Mouse (Mus musculus): ENCODE results near the gene Rspo4. TPM values are rescaled to one million over a fixed set of nuclear protein-coding genes. Genes with fewer than 3 reads are reported as not detected.
A peak's percentile ranks its signal among the peaks of the same experiment; 100 is the strongest.

Gene Rspo4
- polyA plus RNA-seq, 1 experiment from 2014 or later, result not detected

GRCm38 (mm10) chr2:151894209-151894980 is 51.7 kb downstream of the Rspo4 start:
- Histone ChIP-seq H3K27ac (peak overlapping the region; percentile 54), H3K27me3 (peaks cover 2% of the 10 kb centered on the region; the same call in 1 of the 2 replicates), H3K4me2 (no peak overlapping the region), H3K9ac (no peak overlapping the region), H3K9me3 (replicated peaks) (no peaks in the 10 kb centered on the region), H3K4me3 (replicated peaks) (no peak overlapping the region), H3K4me1 (peaks cover 20% of the 10 kb centered on the region), H3K36me3 (no peaks in the 10 kb centered on the region)
- 47% methylated on average over 8 of the region's 8 CpGs for WGBS
- ATAC-seq (replicated peaks; ENCODE audit: low FRiP score), result peak; percentile 68

- Histone ChIP-seq H3K4me2 (no peak overlapping the region), H3K36me3 (no peaks in the 10 kb centered on the region), H3K27ac (no peak overlapping the region), H3K4me3 (replicated peaks) (no peak overlapping the region), H3K27me3 (peaks cover 4% of the 10 kb centered on the region; the same call in 1 of the 2 replicates), H3K9ac (no peak overlapping the region), H3K4me1 (peaks cover 20% of the 10 kb centered on the region), H3K9me3 (replicated peaks) (no peaks in the 10 kb centered on the region)
- no peak for ATAC-seq (replicated peaks; ENCODE audit: low FRiP score)
- 64% methylated on average over 5 of the region's 5 CpGs for WGBS
These were observed 53.2 kb downstream of the Rspo4 start for GRCm38 (mm10) chr2:151895911-151896310.

- peaks cover 17% of the 10 kb centered on the region for H3K4me1 ChIP-seq
- no peak overlapping the region for H3K4me2 ChIP-seq
- 91% methylated on average over 1 of the region's 1 CpGs for WGBS
- no peaks in the 10 kb centered on the region for H3K9me3 ChIP-seq (replicated peaks)
- ATAC-seq (replicated peaks; ENCODE audit: low FRiP score), result no peak
- H3K9ac ChIP-seq, result no peak overlapping the region
- no peak overlapping the region for H3K4me3 ChIP-seq (replicated peaks)
- no peaks in the 10 kb centered on the region for H3K36me3 ChIP-seq
- H3K27ac ChIP-seq, result no peak overlapping the region
- peaks cover 8% of the 10 kb centered on the region; the same call in 1 of the 2 replicates for H3K27me3 ChIP-seq
These were observed 55.4 kb downstream of the Rspo4 start for GRCm38 (mm10) chr2:151898106-151898505.

- Histone ChIP-seq H3K36me3 (no peaks in the 10 kb centered on the region), H3K4me3 (replicated peaks) (no peak overlapping the region), H3K4me1 (no peaks in the 10 kb centered on the region), H3K4me2 (no peak overlapping the region), H3K9ac (no peak overlapping the region), H3K27me3 (peaks cover 8% of the 10 kb centered on the region; the same call in 1 of the 2 replicates), H3K9me3 (replicated peaks) (no peaks in the 10 kb centered on the region), H3K27ac (no peak overlapping the region)
- 47% methylated on average over 4 of the region's 4 CpGs for WGBS
- no peak for ATAC-seq (replicated peaks; ENCODE audit: low FRiP score)
These were observed 58.1 kb downstream of the Rspo4 start for GRCm38 (mm10) chr2:151900845-151901244.

GRCm38 (mm10) chr2:151903267-151903666 is 60.5 kb downstream of the Rspo4 start:
- H3K27me3 ChIP-seq, result peaks cover 10% of the 10 kb centered on the region; the same call in 1 of the 2 replicates
- no peak overlapping the region for H3K9ac ChIP-seq
- no peak for ATAC-seq (replicated peaks; ENCODE audit: low FRiP score)
- H3K4me2 ChIP-seq, result no peak overlapping the region
- H3K36me3 ChIP-seq, result no peaks in the 10 kb centered on the region
- no peak overlapping the region for H3K4me3 ChIP-seq (replicated peaks)
- 90% methylated on average over 6 of the region's 6 CpGs for WGBS
- no peaks in the 10 kb centered on the region for H3K9me3 ChIP-seq (replicated peaks)
- H3K27ac ChIP-seq, result no peak overlapping the region
- H3K4me1 ChIP-seq, result no peaks in the 10 kb centered on the region

- no peak overlapping the region for H3K9ac ChIP-seq
- 60% methylated on average over 4 of the region's 4 CpGs for WGBS
- ATAC-seq (replicated peaks; ENCODE audit: low FRiP score), result no peak
These were observed 61.2 kb downstream of the Rspo4 start for GRCm38 (mm10) chr2:151903933-151904332.

GRCm38 (mm10) chr2:151904636-151905035 is 61.9 kb downstream of the Rspo4 start:
- 52% methylated on average over 3 of the region's 3 CpGs for WGBS
- ATAC-seq (replicated peaks; ENCODE audit: low FRiP score), result no peak; the same call in 1 of the 2 replicates

More at GRCm38 (mm10) chr2:151903933-151904332, 61.2 kb downstream of the Rspo4 start:
- Histone ChIP-seq H3K36me3 (no peaks in the 10 kb centered on the region), H3K27ac (no peak overlapping the region), H3K9me3 (replicated peaks) (no peaks in the 10 kb centered on the region), H3K4me3 (replicated peaks) (no peak overlapping the region), H3K4me1 (no peaks in the 10 kb centered on the region), H3K27me3 (peaks cover 13% of the 10 kb centered on the region), H3K4me2 (no peak overlapping the region)

GRCm38 (mm10) chr2:151907020-151907419 is 64.3 kb downstream of the Rspo4 start:
- WGBS, result 81% methylated on average over 2 of the region's 2 CpGs
- Histone ChIP-seq H3K9ac (no peak overlapping the region), H3K4me2 (no peak overlapping the region)

More at GRCm38 (mm10) chr2:151904636-151905035, 61.9 kb downstream of the Rspo4 start:
- Histone ChIP-seq H3K36me3 (no peaks in the 10 kb centered on the region), H3K27ac (no peak overlapping the region), H3K9me3 (replicated peaks) (no peaks in the 10 kb centered on the region), H3K9ac (no peak overlapping the region), H3K4me1 (no peaks in the 10 kb centered on the region), H3K27me3 (peaks cover 12% of the 10 kb centered on the region), H3K4me2 (no peak overlapping the region), H3K4me3 (replicated peaks) (no peak overlapping the region)

GRCm38 (mm10) chr2:151909386-151909785 is 66.7 kb downstream of the Rspo4 start:
- Histone ChIP-seq H3K9me3 (replicated peaks) (no peaks in the 10 kb centered on the region), H3K27ac (no peak overlapping the region), H3K4me1 (peaks cover 20% of the 10 kb centered on the region), H3K9ac (no peak overlapping the region), H3K36me3 (no peaks in the 10 kb centered on the region), H3K4me2 (no peak overlapping the region), H3K27me3 (peaks cover 26% of the 10 kb centered on the region), H3K4me3 (replicated peaks) (no peak overlapping the region)
- no peak for ATAC-seq (replicated peaks; ENCODE audit: low FRiP score)
- 75% methylated on average over 3 of the region's 3 CpGs for WGBS

More at GRCm38 (mm10) chr2:151907020-151907419, 64.3 kb downstream of the Rspo4 start:
- H3K27ac ChIP-seq, result no peak overlapping the region
- no peaks in the 10 kb centered on the region for H3K9me3 ChIP-seq (replicated peaks)
- H3K36me3 ChIP-seq, result no peaks in the 10 kb centered on the region
- peaks cover 20% of the 10 kb centered on the region for H3K4me1 ChIP-seq
- no peak for ATAC-seq (replicated peaks; ENCODE audit: low FRiP score)
- no peak overlapping the region for H3K4me3 ChIP-seq (replicated peaks)
- peaks cover 12% of the 10 kb centered on the region for H3K27me3 ChIP-seq

- Histone ChIP-seq H3K9me3 (replicated peaks) (no peaks in the 10 kb centered on the region), H3K36me3 (no peaks in the 10 kb centered on the region), H3K4me1 (peaks cover 25% of the 10 kb centered on the region), H3K27me3 (peaks cover 33% of the 10 kb centered on the region), H3K4me2 (no peak overlapping the region), H3K27ac (peak overlapping the region; percentile 49), H3K4me3 (replicated peaks) (no peak overlapping the region), H3K9ac (no peak overlapping the region)
- 37% methylated on average over 5 of the region's 5 CpGs for WGBS
- ATAC-seq (replicated peaks; ENCODE audit: low FRiP score), result no peak; the same call in 1 of the 2 replicates
These were observed 67.8 kb downstream of the Rspo4 start for GRCm38 (mm10) chr2:151910498-151910897.

- 54% methylated on average over 13 of the region's 13 CpGs for WGBS
- Histone ChIP-seq H3K27me3 (peaks cover 33% of the 10 kb centered on the region), H3K4me1 (peaks cover 30% of the 10 kb centered on the region), H3K4me3 (replicated peaks) (no peak within 1 kb of the TSS), H3K9me3 (replicated peaks) (no peaks in the 10 kb centered on the region), H3K4me2 (0 out of 2 replicates have a peak within 1 kb of the TSS, but pooled peaks have one; percentile 2), H3K27ac (peak within 1 kb of the TSS; percentile 49), H3K36me3 (no peaks in the 10 kb centered on the region), H3K9ac (no peak within 1 kb of the TSS)
- ATAC-seq (replicated peaks; ENCODE audit: low FRiP score), result peak; percentile 57
These were observed 68.3 kb downstream of the Rspo4 start, which contains the start of gene Angpt4 for GRCm38 (mm10) chr2:151910919-151911500. Gene Angpt4, plus strand, starts transcription at chr2:151911210.

- Histone ChIP-seq H3K9ac (no peak overlapping the region), H3K4me3 (replicated peaks) (no peak overlapping the region), H3K36me3 (no peaks in the 10 kb centered on the region), H3K4me2 (0 out of 2 replicates have a peak overlapping the region, but pooled peaks have one; percentile 2), H3K27me3 (peaks cover 33% of the 10 kb centered on the region), H3K27ac (no peak overlapping the region), H3K9me3 (replicated peaks) (no peaks in the 10 kb centered on the region), H3K4me1 (peaks cover 37% of the 10 kb centered on the region)
- WGBS, result 76% methylated on average over 3 of the region's 3 CpGs
- no peak for ATAC-seq (replicated peaks; ENCODE audit: low FRiP score)
These were observed 69.0 kb downstream of the Rspo4 start for GRCm38 (mm10) chr2:151911751-151912150.

All from kidney, embryonic 15.5 days (tissue).